Mouse (Mus musculus): Measurements from ENCODE around the gene Olfr895.

Gene Olfr895

GRCm38 (mm10) chr9:38267551-38267950 lies at the start of gene Olfr895:
Olfr895 (plus strand) TSS chr9:38267851.
- DNase-seq (ENCODE audit: low read depth, low spot score): no peak

- no peak for DNase-seq (ENCODE audit: low read depth, low spot score)
Measured at GRCm38 (mm10) chr9:38252474-38252873, 15.2 kb upstream of the Olfr895 start, which contains the start of gene Olfr143. Olfr143 (plus strand) TSS chr9:38252774.

- DNase-seq (ENCODE audit: low read depth, low spot score): no peak
Measured at GRCm38 (mm10) chr9:38290807-38291206, 23.2 kb downstream of the Olfr895 start, which contains the start of gene Olfr896-ps1. Olfr896-ps1 (plus strand) TSS chr9:38291107.
